Mouse (Mus musculus) large intestine, adult 2 months (tissue): ENCODE results near the gene Fcmr. TPM values are rescaled to one million over a fixed set of nuclear protein-coding genes. Genes with fewer than 3 reads are reported as not detected.
A peak's percentile ranks its signal among the peaks of the same experiment; 100 is the strongest.

ENCODE experiments used
- DNase-seq: peaks from one replicate; pipeline ENCODE4 v3.0.0-alpha.2; 2012; ENCODE audit warnings: low read depth, low spot score
- WGBS: fragments of 180-500 bp; shearing (Covaris S2); methylation state at CpG from one replicate; pipeline ENCODE4 v1.1.7; 2018; 5-methylcytosine and 5-hydroxymethylcytosine counted together
- polyA plus RNA-seq: library from polyadenylated mRNA; depleted of rRNA; stranded (reverse); fragments of >200 nt; gene quantifications from 2 replicates; pipeline ENCODE4 v1.2.3, GENCODE M21; 2012

Fcmr gene
- polyA plus RNA-seq, 1 experiment, result 20.8 TPM

- DNase-seq, result no peak
- WGBS, result 72% methylated on average over 9 of the region's 9 CpGs
Measured at GRCm38 (mm10) chr1:130854819-130855218, 10.7 kb upstream of the Fcmr start.

DNA sequence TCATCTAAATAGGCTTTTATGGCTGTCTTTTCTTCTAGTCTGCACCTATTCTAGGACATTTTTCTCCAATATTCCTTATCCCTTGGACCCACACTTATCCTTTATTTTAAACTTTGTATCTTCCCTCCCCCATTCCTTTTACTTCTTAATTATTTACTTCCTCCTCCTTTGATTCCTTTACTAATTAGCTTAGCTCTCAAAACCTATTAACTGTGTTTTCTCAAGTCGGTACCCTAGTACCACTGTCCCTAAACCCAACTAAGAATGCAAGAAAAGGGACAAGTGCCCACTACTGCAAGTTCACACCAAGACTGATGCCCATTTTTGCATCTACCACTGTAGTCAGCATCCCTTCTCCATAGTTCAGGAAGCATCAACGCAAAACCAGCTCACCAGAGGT is 9.7 kb upstream of the Fcmr start:
- no peak for DNase-seq
- 92% methylated on average over 2 of the region's 2 CpGs for WGBS

- no peak for DNase-seq
- 56% methylated on average over 4 of the region's 4 CpGs for WGBS
Measured at GRCm38 (mm10) chr1:130857456-130857855, 8.0 kb upstream of the Fcmr start.

- 41% methylated on average over 4 of the region's 4 CpGs for WGBS
- DNase-seq, result no peak
Measured at GRCm38 (mm10) chr1:130864238-130864637, 1.2 kb upstream of the Fcmr start.

DNA sequence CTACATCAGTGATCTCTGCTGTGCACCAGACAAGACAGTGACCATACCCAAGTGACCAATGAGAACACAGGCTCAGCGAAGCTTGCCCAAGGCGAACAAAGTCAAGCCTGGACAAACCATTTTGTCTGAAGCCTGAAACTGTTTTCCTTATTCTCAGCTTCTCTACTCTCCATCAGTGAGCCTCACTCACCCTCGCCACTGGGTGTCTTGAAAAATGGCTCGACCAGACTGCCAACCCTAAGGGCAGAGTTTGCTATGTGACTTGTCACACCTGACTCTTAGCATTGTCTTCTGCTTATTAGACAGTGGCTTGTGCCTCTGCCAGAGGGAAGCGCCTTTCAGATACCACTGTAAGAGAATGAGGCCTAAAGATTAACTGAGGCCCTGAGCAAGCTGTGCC is 728 bp upstream of the Fcmr start:
- 97% methylated on average over 5 of the region's 5 CpGs for WGBS
- DNase-seq, result no peak

GRCm38 (mm10) chr1:130872912-130873311 is 7.4 kb downstream of the Fcmr start:
- WGBS, result 95% methylated on average over 2 of the region's 2 CpGs
- no peak for DNase-seq

- peak; percentile 38 for DNase-seq
Measured at GRCm38 (mm10) chr1:130875139-130875538, 9.7 kb downstream of the Fcmr start.

GRCm38 (mm10) chr1:130875910-130876309 is 10.4 kb downstream of the Fcmr start:
- 82% methylated on average over 3 of the region's 3 CpGs for WGBS

More at GRCm38 (mm10) chr1:130875139-130875538, 9.7 kb downstream of the Fcmr start:
- 16% methylated on average over 3 of the region's 3 CpGs for WGBS

GRCm38 (mm10) chr1:130876931-130877509 is 11.6 kb downstream of the Fcmr start:
- peak; percentile 43 for DNase-seq
- 16% methylated on average over 3 of the region's 3 CpGs for WGBS

More at GRCm38 (mm10) chr1:130875910-130876309, 10.4 kb downstream of the Fcmr start:
- no peak for DNase-seq

DNA sequence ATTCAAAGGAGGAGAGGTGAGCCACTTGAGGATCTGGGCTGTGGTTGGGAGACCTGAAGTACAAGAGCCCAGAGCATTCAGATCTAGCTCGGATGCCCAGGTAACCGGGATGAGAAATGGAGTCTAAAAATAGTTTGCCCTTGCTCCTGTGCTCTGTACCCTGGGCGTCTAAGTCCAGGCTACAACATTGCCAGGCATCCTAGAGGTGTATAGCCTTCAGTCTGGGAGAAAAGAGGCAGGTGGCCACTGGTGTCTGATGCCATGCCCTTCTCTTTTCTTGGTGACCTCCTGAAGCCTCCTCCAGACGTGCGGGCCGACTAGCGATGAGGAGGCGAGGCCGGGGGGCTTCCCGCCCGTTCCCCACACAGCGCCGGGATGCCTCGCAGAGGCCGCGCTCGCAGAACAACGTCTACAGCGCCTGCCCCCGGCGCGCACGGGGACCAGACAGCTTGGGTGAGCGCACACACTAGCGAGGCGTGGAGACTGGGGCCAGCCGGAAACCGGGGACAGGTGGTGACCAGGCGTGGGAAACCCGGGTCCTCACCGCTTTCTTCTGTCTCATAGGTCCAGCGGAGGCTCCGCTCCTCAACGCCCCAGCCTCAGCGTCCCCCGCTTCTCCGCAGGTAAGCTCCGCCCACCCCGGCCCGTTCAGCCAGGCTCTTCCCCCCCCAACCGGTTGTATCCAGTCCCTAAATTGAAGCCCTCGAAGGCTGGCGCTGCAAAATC is 12.6 kb downstream of the Fcmr start:
- 3% methylated on average over 43 of the region's 43 CpGs for WGBS
- DNase-seq, result no peak

GRCm38 (mm10) chr1:130879927-130880326 is 14.5 kb downstream of the Fcmr start:
- WGBS, result 85% methylated on average over 7 of the region's 7 CpGs
- DNase-seq, result no peak

DNA sequence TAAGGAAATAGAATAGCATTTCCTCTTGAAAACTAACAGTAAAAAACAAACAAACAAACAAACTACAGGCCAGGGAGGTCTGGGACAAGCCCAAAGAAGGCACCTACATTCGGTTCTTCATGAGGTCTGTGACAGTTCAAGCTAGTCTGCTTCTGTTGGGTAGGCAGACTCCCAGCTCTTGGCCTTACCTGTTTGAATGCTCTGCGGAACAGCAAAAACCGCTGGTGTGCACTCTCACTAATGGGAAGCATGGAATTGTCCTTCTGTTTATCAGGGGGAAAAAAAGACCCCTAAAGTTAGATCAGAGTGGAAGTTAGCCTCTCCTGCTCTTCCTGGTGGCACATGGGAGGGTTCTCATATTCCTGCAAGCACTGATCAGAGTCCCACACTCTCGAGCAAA is 17.7 kb downstream of the Fcmr start:
- 86% methylated on average over 4 of the region's 4 CpGs for WGBS
- DNase-seq, result no peak

- DNase-seq, result no peak
Measured at GRCm38 (mm10) chr1:130887354-130887753, 21.9 kb downstream of the Fcmr start, which contains the start of gene Il24. Gene Il24, minus strand, starts transcription at chr1:130887454.

- no peak for DNase-seq
- 38% methylated on average over 1 of the region's 1 CpGs for WGBS
Measured at GRCm38 (mm10) chr1:130892446-130892845, 27.0 kb downstream of the Fcmr start.

- 66% methylated on average over 9 of the region's 9 CpGs for WGBS
- no peak for DNase-seq
Measured at GRCm38 (mm10) chr1:130893329-130894040, 28.0 kb downstream of the Fcmr start.

DNA sequence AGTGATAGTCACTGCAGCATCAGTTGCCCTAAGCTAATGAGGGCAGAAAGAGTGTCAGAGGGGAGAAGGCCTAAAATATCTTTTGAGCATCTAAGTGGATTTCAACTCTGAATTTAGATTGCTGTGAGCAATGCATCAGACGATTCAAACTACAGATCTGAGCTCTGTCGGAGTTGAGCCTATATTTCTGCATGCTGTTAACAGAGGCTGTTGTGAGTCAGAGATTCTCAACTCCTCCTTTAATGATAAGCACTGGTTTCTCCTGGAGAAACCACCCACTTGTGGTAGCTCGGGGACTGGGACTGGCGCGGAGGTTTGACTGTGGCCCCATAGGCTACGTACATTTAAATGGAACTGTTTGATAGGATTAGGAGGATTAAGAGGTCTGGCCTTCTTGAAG is 29.0 kb downstream of the Fcmr start:
- 86% methylated on average over 6 of the region's 6 CpGs for WGBS
- no peak for DNase-seq

- WGBS, result 38% methylated on average over 7 of the region's 7 CpGs
- DNase-seq, result no peak
Measured at GRCm38 (mm10) chr1:130902505-130902904, 37.0 kb downstream of the Fcmr start.

- no peak for DNase-seq
- WGBS, result 88% methylated on average over 12 of the region's 12 CpGs
Measured at GRCm38 (mm10) chr1:130911401-130912010, 46.0 kb downstream of the Fcmr start, which contains the start of gene Il20. Gene Il20, minus strand, starts transcription at chr1:130911451.

DNA sequence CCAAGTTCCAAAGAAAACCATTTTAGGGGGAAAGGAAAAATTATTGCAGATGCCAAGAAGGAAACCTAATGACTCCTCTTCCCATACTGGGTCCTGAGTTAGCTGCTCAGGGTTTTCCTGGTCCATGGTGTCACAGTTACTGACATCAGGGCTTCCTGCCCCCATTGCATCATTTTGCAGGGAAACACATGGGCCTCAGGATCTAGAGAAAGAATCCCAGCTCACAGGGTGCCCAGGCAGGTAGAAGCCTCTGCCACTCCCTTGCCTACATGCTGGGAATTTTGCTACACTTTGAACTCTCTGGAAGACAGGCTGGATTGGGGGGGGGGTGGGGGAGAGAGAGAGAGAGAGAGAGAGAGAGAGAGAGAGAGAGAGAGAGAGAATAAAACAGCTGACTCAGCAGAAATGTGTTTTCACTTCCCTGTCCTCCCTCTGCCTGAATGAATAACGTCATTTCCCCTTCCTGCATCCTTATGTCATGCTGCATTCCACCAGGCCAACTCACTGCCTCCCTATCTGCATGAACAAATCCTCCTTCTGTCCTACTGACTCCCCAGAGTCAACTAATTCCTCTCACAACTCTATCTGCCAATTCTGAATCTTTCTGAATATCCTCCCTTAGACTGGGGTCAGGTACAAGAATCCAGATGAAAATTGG is 53.0 kb downstream of the Fcmr start:
- WGBS, result 10% methylated on average over 1 of the region's 1 CpGs
- DNase-seq, result no peak

DNA sequence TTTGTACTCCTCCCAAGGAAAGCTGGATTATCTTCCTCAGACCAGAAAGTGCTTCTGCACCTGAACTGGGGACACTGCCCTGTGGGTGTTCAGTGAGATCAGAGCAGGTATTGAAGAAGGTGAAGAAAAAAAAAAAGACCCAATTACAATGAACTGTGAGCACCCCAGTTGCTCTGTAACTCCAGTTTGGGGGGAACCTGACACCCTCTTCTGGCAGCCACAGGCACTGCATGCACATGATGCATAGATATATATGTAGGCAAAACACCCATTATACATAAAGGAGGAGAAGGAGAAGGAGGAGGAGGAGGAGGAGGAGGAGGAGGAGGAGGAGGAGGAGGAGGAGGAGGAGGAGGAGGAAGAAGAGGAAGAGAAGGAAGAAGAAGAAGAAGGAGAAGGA is 61.0 kb downstream of the Fcmr start:
- no peak for DNase-seq
